Mouse (Mus musculus): Measurements from ENCODE around the gene Lipo3. TPM values are rescaled to one million over a fixed set of nuclear protein-coding genes. Genes with fewer than 3 reads are reported as not detected.
A peak's percentile ranks its signal among the peaks of the same experiment; 100 is the strongest.
"Not testable (repeated sequence)": the region's sequence is repeated elsewhere in the genome, so short reads cannot be mapped to it uniquely, and the experiment has no call there.

Gene Lipo3
- 18.2 and 20.5 TPM in 2 replicates for polyA plus RNA-seq (2015; fragmentation: Nextera tagmentation; extraction: Ambion mirVana)

DNA sequence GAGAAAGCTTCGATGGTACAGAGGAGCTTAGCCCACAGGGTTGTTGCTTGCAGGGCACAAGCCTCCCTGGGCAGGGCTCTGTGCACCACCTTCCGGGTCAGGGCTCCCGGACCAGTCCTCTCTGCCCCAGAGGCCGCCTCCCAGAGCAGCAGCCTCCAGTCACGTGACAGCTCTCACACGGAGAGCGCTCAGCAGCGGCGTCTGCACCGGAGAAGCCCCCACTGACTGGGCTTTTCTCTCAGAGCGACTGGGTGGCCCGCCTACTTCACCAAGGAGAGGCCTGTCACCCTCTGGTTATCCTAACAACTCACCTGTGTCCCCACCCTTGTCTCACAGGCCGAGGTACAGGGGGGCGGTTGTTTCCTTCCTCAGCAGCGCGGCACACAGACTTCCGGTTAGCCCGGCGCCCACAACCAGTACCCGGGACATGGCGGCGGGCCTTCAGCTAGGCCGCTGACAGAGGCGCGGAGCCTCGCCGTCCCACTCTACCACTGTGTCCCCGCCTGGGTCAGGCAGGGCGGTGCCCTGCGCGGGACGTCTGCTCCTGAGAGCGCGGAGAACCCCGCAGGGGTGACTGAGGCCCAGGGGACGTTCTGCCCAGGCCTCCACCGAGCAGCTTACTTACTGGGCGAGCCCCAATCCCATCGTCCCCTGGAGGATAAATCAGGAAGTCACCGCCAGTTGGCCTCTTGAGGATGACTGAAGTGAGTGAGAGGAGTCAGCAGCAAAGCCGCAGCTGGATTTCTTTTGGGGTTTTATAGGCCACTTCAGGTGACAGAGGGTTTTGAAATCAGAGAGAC lies at the start of gene Lipo3:
Gene Lipo3, minus strand, starts transcription at position 665 of the 800 bp plus-strand sequence.
- H3K4me3 ChIP-seq (ENCODE audit: low read depth, low read length); H3K27me3 ChIP-seq (replicated peaks; ENCODE audit: insufficient read depth, low read length); H3K9me3 ChIP-seq (ENCODE audit: low read length); H3K9ac ChIP-seq (replicated peaks; ENCODE audit: low read depth); DNase-seq (ENCODE audit: low spot score); H3K27ac ChIP-seq (ENCODE audit: low read length); H3K4me1 ChIP-seq (ENCODE audit: insufficient read depth, low read depth, low read length); H3K36me3 ChIP-seq (ENCODE audit: insufficient read depth, low read length): not testable (repeated sequence)
- peak; percentile 87 for ATAC-seq
- 33% methylated on average over 12 of the region's 41 CpGs for WGBS
- H3K4me2 ChIP-seq (replicated peaks; ENCODE audit: low read depth, low read length), result peak within 1 kb of the TSS; percentile 27; the same call in 1 of the 2 replicates

GRCm38 (mm10) chr19:33787359-33787758 lies 25.6 kb upstream of the Lipo3 start, which contains the start of gene Lipo1:
TSS of gene Lipo1 (minus strand) at chr19:33787459.
- H3K27me3 ChIP-seq (replicated peaks; ENCODE audit: insufficient read depth, low read length); H3K27ac ChIP-seq (ENCODE audit: low read length); ATAC-seq; H3K4me3 ChIP-seq (ENCODE audit: low read depth, low read length); H3K4me2 ChIP-seq (replicated peaks; ENCODE audit: low read depth, low read length); H3K4me1 ChIP-seq (ENCODE audit: insufficient read depth, low read depth, low read length); DNase-seq (ENCODE audit: low spot score); H3K9ac ChIP-seq (replicated peaks; ENCODE audit: low read depth); H3K9me3 ChIP-seq (ENCODE audit: low read length); H3K36me3 ChIP-seq (ENCODE audit: insufficient read depth, low read length): not testable (repeated sequence)

DNA sequence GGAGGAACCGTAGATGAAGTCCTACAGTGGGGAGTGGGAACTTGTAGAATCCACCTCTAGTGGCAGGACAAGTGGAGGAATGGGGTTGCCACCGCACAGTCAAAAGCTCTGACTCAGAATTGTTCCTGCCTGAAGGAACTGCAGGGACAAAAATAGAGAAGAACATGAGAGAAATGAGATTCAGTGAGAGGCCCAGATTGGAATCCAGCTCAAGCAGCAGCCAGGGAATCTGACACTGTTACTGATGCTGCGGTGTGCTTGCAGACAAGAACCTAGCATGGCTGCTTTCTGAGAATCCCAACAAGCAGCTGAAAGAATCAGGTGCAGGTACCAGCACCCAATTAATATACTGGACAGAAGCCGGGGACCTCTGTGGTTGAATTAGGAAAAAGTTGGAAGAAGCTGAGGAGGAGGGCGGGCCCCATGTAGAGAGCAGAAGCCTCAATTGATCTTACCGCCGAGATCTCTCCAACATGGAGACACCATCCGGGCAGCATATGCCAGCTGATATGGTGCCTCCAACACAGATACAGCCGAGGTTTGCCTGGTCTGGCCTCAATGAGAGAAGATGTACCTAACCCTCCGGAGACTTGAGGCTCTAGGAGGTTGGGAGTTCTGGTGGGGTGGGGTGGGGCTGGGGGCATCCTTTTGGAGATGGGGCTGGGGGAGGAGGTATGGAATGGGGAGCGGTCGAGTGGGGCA lies 25.0 kb upstream of the Lipo3 start:
- no peaks in the 10 kb centered on the region for H3K27me3 ChIP-seq (replicated peaks; ENCODE audit: insufficient read depth, low read length)
- H3K4me2 ChIP-seq (replicated peaks; ENCODE audit: low read depth, low read length), result no peak overlapping the region
- H3K27ac ChIP-seq (ENCODE audit: low read length), result no peak overlapping the region
- no peaks in the 10 kb centered on the region for H3K9me3 ChIP-seq (ENCODE audit: low read length)
- 81% methylated on average over 12 of the region's 12 CpGs for whole genome bisulfite sequencing
- no peak for TF ChIP-seq EP300 (IDR thresholded peaks at IDR 0.05)
- TF ChIP-seq CTCF (IDR thresholded peaks at IDR 0.05), result no peak
- no peak overlapping the region for H3K9ac ChIP-seq (replicated peaks; ENCODE audit: low read depth)
- DNase-seq (ENCODE audit: low spot score) (no peak), ATAC-seq (no peak)
- H3K4me3 ChIP-seq (ENCODE audit: low read depth, low read length), result no peak overlapping the region
- no peaks in the 10 kb centered on the region for H3K36me3 ChIP-seq (ENCODE audit: insufficient read depth, low read length)
- no peaks in the 10 kb centered on the region for H3K4me1 ChIP-seq (ENCODE audit: insufficient read depth, low read depth, low read length)

DNA sequence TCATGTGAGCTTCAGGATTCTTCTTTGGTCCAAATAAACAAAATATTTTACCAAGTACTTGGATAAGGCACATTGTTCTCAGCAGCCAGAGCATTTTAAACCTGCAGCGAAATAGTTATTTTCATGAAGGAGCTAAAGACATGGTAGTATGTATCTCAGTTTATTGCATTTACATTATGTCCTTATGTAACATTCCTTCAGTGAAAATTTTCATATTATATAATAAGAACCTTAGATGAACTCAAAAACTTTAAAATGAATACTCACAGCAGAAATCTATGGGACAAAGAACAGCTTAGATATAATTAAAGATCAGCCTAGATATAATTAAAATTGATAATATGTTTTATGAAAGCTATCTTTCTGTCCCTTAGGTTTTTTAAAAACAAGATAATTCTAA lies 10.5 kb downstream of the Lipo3 start, which contains the start of gene Lipo2:
Gene Lipo2, minus strand, starts transcription at position 101 of the 400 bp plus-strand sequence.
- not testable (repeated sequence) for H3K4me2 ChIP-seq (replicated peaks; ENCODE audit: low read depth, low read length); H3K27me3 ChIP-seq (replicated peaks; ENCODE audit: insufficient read depth, low read length); H3K9ac ChIP-seq (replicated peaks; ENCODE audit: low read depth); ATAC-seq; H3K4me1 ChIP-seq (ENCODE audit: insufficient read depth, low read depth, low read length); H3K9me3 ChIP-seq (ENCODE audit: low read length); DNase-seq (ENCODE audit: low spot score); H3K36me3 ChIP-seq (ENCODE audit: insufficient read depth, low read length); H3K4me3 ChIP-seq (ENCODE audit: low read depth, low read length); H3K27ac ChIP-seq (ENCODE audit: low read length)
- WGBS, result 91% methylated on average over 1 of the region's 1 CpGs

- not testable (repeated sequence) for ATAC-seq; H3K9ac ChIP-seq (replicated peaks; ENCODE audit: low read depth); H3K4me1 ChIP-seq (ENCODE audit: insufficient read depth, low read depth, low read length); H3K27me3 ChIP-seq (replicated peaks; ENCODE audit: insufficient read depth, low read length); H3K4me3 ChIP-seq (ENCODE audit: low read depth, low read length); H3K4me2 ChIP-seq (replicated peaks; ENCODE audit: low read depth, low read length); H3K36me3 ChIP-seq (ENCODE audit: insufficient read depth, low read length); H3K9me3 ChIP-seq (ENCODE audit: low read length); H3K27ac ChIP-seq (ENCODE audit: low read length); DNase-seq (ENCODE audit: low spot score)
Measured at GRCm38 (mm10) chr19:33625152-33625551, 136.6 kb downstream of the Lipo3 start, which contains the start of gene Gm8978. TSS of gene Gm8978 (minus strand) at chr19:33625252.

DNA sequence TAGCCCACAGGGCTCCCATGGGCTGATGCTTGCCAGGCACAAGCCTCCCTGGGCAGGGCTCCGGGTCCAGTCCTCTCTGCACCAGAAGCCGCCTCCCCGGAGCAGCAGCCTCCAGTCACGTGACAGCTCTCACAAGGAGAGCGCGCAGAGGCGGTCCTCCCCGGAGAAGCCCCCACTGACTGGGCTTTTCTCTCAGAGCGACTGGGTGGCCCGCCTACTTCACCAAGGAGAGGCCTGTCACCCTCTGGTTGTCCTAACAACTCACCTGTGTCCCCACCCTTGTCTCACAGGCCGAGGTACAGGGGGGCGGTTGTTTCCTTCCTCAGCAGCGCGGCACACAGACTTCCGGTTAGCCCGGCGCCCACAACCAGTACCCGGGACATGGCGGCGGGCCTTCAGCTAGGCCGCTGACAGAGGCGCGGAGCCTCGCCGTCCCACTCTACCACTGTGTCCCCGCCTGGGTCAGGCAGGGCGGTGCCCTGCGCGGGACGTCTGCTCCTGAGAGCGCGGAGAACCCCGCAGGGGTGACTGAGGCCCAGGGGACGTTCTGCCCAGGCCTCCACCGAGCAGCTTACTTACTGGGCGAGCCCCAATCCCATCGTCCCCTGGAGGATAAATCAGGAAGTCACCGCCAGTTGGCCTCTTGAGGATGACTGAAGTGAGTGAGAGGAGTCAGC lies 172.0 kb downstream of the Lipo3 start:
- H3K27me3 ChIP-seq (replicated peaks; ENCODE audit: insufficient read depth, low read length), result not testable (repeated sequence)
- Histone ChIP-seq H3K4me2 (replicated peaks; ENCODE audit: low read depth, low read length) (peak overlapping the region; percentile 48), H3K9ac (replicated peaks; ENCODE audit: low read depth) (peak overlapping the region; percentile 23; the same call in 1 of the 2 replicates)

DNA sequence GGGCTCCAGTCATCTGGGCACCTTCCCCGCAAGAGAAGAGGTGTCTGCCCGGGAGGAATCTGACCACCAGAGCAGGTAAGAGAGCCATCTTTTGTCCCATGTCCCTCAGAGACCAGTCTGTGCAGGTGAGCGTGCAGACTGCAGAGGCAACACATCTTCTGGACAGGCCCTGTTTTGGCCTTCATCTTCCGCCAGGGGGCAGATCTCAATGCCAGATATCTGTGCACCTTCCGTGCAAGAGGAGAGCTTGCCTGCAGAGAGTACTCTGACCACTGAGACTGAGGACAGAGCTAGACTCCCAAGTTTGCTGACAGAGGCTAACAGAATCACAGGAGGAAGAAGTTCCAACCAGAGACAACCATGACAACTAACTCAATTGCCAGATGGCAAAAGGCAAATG lies 193.2 kb downstream of the Lipo3 start:
- not testable (repeated sequence) for H3K9ac ChIP-seq (replicated peaks; ENCODE audit: low read depth); H3K4me3 ChIP-seq (ENCODE audit: low read depth, low read length); H3K9me3 ChIP-seq (ENCODE audit: low read length); H3K36me3 ChIP-seq (ENCODE audit: insufficient read depth, low read length); H3K4me1 ChIP-seq (ENCODE audit: insufficient read depth, low read depth, low read length); H3K27ac ChIP-seq (ENCODE audit: low read length); H3K4me2 ChIP-seq (replicated peaks; ENCODE audit: low read depth, low read length); DNase-seq (ENCODE audit: low spot score); H3K27me3 ChIP-seq (replicated peaks; ENCODE audit: insufficient read depth, low read length); ATAC-seq
- WGBS, result 76% methylated on average over 5 of the region's 5 CpGs

More for the DNA sequence above, 172.0 kb downstream of the Lipo3 start:
- H3K4me3 ChIP-seq (ENCODE audit: low read depth, low read length), result peak overlapping the region; percentile 33
- peak; percentile 99 for ATAC-seq
- DNase-seq (ENCODE audit: low spot score), result peak; percentile 88
- H3K36me3 ChIP-seq (ENCODE audit: insufficient read depth, low read length); H3K9me3 ChIP-seq (ENCODE audit: low read length); H3K27ac ChIP-seq (ENCODE audit: low read length); H3K4me1 ChIP-seq (ENCODE audit: insufficient read depth, low read depth, low read length): not testable (repeated sequence)
- 8% methylated on average over 8 of the region's 38 CpGs for WGBS

All from lung, postnatal 0 days (tissue).